Mouse (Mus musculus): ENCODE measurements around the gene Stbd1. TPM values are rescaled to one million over a fixed set of nuclear protein-coding genes. Genes with fewer than 3 reads are reported as not detected.

The Stbd1 gene
- polyA plus RNA-seq, 1 experiment from 2014 or later = 8.9 TPM

Other genes starting within 250 kb of the Stbd1 start
- 69.5 and 75.7 TPM in 2 replicates for gene Nup54, start 167.8 kb upstream of the Stbd1 start, polyA plus RNA-seq (2014; fragmentation: Nextera tagmentation; extraction: Ambion mirVana)
- 8.7 and 9.7 TPM in 2 replicates for gene Scarb2, start 96.2 kb upstream of the Stbd1 start, polyA plus RNA-seq (2014; fragmentation: Nextera tagmentation; extraction: Ambion mirVana)
- gene Fam47e, start 48.0 kb upstream of the Stbd1 start, polyA plus RNA-seq (2014; fragmentation: Nextera tagmentation; extraction: Ambion mirVana) = not detected in 2 replicates
- gene Ccdc158, start 72.2 kb downstream of the Stbd1 start, polyA plus RNA-seq (2014; fragmentation: Nextera tagmentation; extraction: Ambion mirVana) = 0.33 and 0.72 TPM in 2 replicates
- gene Shroom3, start 80.4 kb downstream of the Stbd1 start, polyA plus RNA-seq (2014; fragmentation: Nextera tagmentation; extraction: Ambion mirVana) = 2.2 and 4.5 TPM in 2 replicates